Mouse (Mus musculus) G1E (cell line): Measurements from ENCODE around the gene Csad. TPM values are rescaled to one million over a fixed set of nuclear protein-coding genes. Genes with fewer than 3 reads are reported as not detected.

Experiments used
- ATAC-seq: 2 replicates; pipeline ENCODE4 v1.8.0; 2016; ENCODE audit warnings: mild to moderate bottlenecking; ENCODE audit not compliant: insufficient number of reproducible peaks, poor library complexity, low FRiP score, severe bottlenecking; ENCODE audit errors: extremely low read depth
- DNase-seq: peaks from one replicate; pipeline ENCODE4 v3.0.0; 2012; ENCODE audit warnings: low spot score
- H3K27me3 ChIP-seq: 2 replicates; pipeline ENCODE4 v1.6.1; 2012; ENCODE audit warnings: mild to moderate bottlenecking, low read length, inconsistent platforms; ENCODE audit not compliant: insufficient read depth
- H3K36me3 ChIP-seq: replicated peaks from 2 replicates; pipeline ENCODE3; 2012; ENCODE audit warnings: mild to moderate bottlenecking, inconsistent platforms
- H3K4me1 ChIP-seq: 2 replicates; pipeline ENCODE4 v1.6.1; 2012; ENCODE audit warnings: low read depth, low read length, inconsistent platforms, mixed read lengths; ENCODE audit not compliant: insufficient read depth
- H3K4me3 ChIP-seq: 2 replicates; pipeline ENCODE4 v1.5.1; 2012; ENCODE audit warnings: low read depth, mild to moderate bottlenecking, inconsistent platforms, low read length, moderate library complexity, mixed read lengths
- H3K9me3 ChIP-seq: replicated peaks from 2 replicates; pipeline ENCODE4 v1.6.1; 2012; ENCODE audit warnings: inconsistent platforms
- CTCF ChIP-seq: IDR thresholded peaks from 2 replicates; pipeline ENCODE4 v1.5.1; 2012; ENCODE audit warnings: low read depth, low read length, inconsistent platforms, mixed read lengths
- GATA1 ChIP-seq: IDR thresholded peaks from 2 replicates; pipeline ENCODE4 v1.6.1; 2012; ENCODE audit warnings: borderline replicate concordance, low read length, inconsistent platforms, mixed read lengths
- GATA2 ChIP-seq: IDR thresholded peaks from 2 replicates; pipeline ENCODE4 v1.6.1; 2012; ENCODE audit warnings: low read depth, low read length, inconsistent platforms, borderline replicate concordance
- POLR2AphosphoS5 ChIP-seq: IDR thresholded peaks from 2 replicates; pipeline ENCODE4 v1.6.1; 2012; ENCODE audit warnings: low read depth, low read length, inconsistent platforms; ENCODE audit not compliant: insufficient replicate concordance
- TAL1 ChIP-seq: conservative IDR thresholded peaks from 2 replicates; pipeline ENCODE4 v1.6.1; 2012; ENCODE audit warnings: low read depth, low read length, inconsistent platforms, mixed read lengths
- polyA plus RNA-seq: library from polyadenylated mRNA; stranded (reverse); fragments of >175 nt; gene quantifications from 2 replicates; pipeline ENCODE4 v1.2.3, GENCODE M21; 2012
- total RNA-seq, 2 experiments: library from RNA; stranded (forward) in 1 of 2; stranded (reverse) in 1 of 2; fragments of 200-1000 nt in 1 of 2; fragments of >200 nt in 1 of 2; fragmentation: Nextera tagmentation in 1 of 2; gene quantifications; 2 replicates each; pipeline ENCODE4 v1.2.3; 2014 to 2017

The Csad gene
- total and polyA plus RNA-seq, 3 experiments, result 3.1 to 11.9 (median 4.2) TPM

- Histone ChIP-seq H3K4me1 (peaks cover 17% of the 10 kb centered on the region), H3K4me3 (no peak overlapping the region), H3K36me3 (peaks cover 79% of the 10 kb centered on the region), H3K27me3 (no peaks in the 10 kb centered on the region; the same call in 1 of the 2 replicates), H3K9me3 (no peaks in the 10 kb centered on the region)
- TF ChIP-seq GATA2, result no peak
- TF ChIP-seq POLR2AphosphoS5, result no peak
- no peak for TF ChIP-seq CTCF
- TF ChIP-seq GATA1, result no peak
- no peak for TF ChIP-seq TAL1
- ATAC-seq (no peak), DNase-seq (no peak)
Observed at GRCm38 (mm10) chr15:102216459-102217228, 12.1 kb upstream of the Csad start.

- Histone ChIP-seq H3K4me1 (peaks cover 18% of the 10 kb centered on the region), H3K36me3 (peaks cover 84% of the 10 kb centered on the region)
- no peak for ATAC-seq
Observed at GRCm38 (mm10) chr15:102215624-102216023, 11.1 kb upstream of the Csad start.

GRCm38 (mm10) chr15:102214132-102214531, 9.6 kb upstream of the Csad start:
- Histone ChIP-seq H3K4me3 (no peak overlapping the region), H3K27me3 (no peaks in the 10 kb centered on the region; the same call in 1 of the 2 replicates), H3K9me3 (no peaks in the 10 kb centered on the region), H3K4me1 (peaks cover 25% of the 10 kb centered on the region), H3K36me3 (peaks cover 88% of the 10 kb centered on the region)
- DNase-seq (no peak), ATAC-seq (no peak)
- TF ChIP-seq GATA2 (no peak), GATA1 (no peak), POLR2AphosphoS5 (no peak), CTCF (no peak), TAL1 (no peak)

More at GRCm38 (mm10) chr15:102215624-102216023, 11.1 kb upstream of the Csad start:
- Histone ChIP-seq H3K4me3 (no peak overlapping the region), H3K27me3 (no peaks in the 10 kb centered on the region; the same call in 1 of the 2 replicates), H3K9me3 (no peaks in the 10 kb centered on the region)
- DNase-seq, result no peak
- no peak for TF ChIP-seq GATA2
- no peak for TF ChIP-seq GATA1
- TF ChIP-seq CTCF, result no peak
- TF ChIP-seq POLR2AphosphoS5, result no peak
- TF ChIP-seq TAL1, result no peak

GRCm38 (mm10) chr15:102211895-102212294, 7.4 kb upstream of the Csad start:
- no peak for DNase-seq
- H3K4me3 ChIP-seq, result no peak overlapping the region
- H3K9me3 ChIP-seq, result no peaks in the 10 kb centered on the region
- H3K36me3 ChIP-seq, result peaks cover 90% of the 10 kb centered on the region
- H3K27me3 ChIP-seq, result no peaks in the 10 kb centered on the region
- no peak for ATAC-seq
- H3K4me1 ChIP-seq, result peaks cover 39% of the 10 kb centered on the region
- TF ChIP-seq GATA2 (no peak), POLR2AphosphoS5 (no peak), CTCF (no peak), GATA1 (no peak), TAL1 (no peak)

- no peak for ATAC-seq
- Histone ChIP-seq H3K4me3 (no peak overlapping the region), H3K36me3 (peaks cover 90% of the 10 kb centered on the region)
Observed at GRCm38 (mm10) chr15:102210816-102211215, 6.3 kb upstream of the Csad start.

GRCm38 (mm10) chr15:102209114-102209513, 4.6 kb upstream of the Csad start:
- TF ChIP-seq POLR2AphosphoS5 (no peak), TAL1 (no peak), CTCF (no peak), GATA1 (no peak), GATA2 (no peak)
- Histone ChIP-seq H3K36me3 (peaks cover 89% of the 10 kb centered on the region), H3K4me3 (no peak overlapping the region), H3K9me3 (no peaks in the 10 kb centered on the region), H3K27me3 (no peaks in the 10 kb centered on the region), H3K4me1 (peaks cover 55% of the 10 kb centered on the region)
- DNase-seq (no peak), ATAC-seq (no peak)

More at GRCm38 (mm10) chr15:102210816-102211215, 6.3 kb upstream of the Csad start:
- TF ChIP-seq GATA2, result no peak
- TF ChIP-seq CTCF, result no peak
- TF ChIP-seq GATA1, result no peak
- TF ChIP-seq POLR2AphosphoS5, result no peak
- no peak for TF ChIP-seq TAL1
- no peaks in the 10 kb centered on the region for H3K9me3 ChIP-seq
- no peaks in the 10 kb centered on the region for H3K27me3 ChIP-seq
- H3K4me1 ChIP-seq, result peaks cover 42% of the 10 kb centered on the region
- DNase-seq, result no peak
